Mouse (Mus musculus): ENCODE results near the gene Usp47. TPM values are rescaled to one million over a fixed set of nuclear protein-coding genes. Genes with fewer than 3 reads are reported as not detected.

Gene Usp47
- 63.8 and 68.2 TPM in 2 replicates for polyA plus RNA-seq (2015; fragmentation: Nextera tagmentation; extraction: Ambion mirVana)

DNA sequence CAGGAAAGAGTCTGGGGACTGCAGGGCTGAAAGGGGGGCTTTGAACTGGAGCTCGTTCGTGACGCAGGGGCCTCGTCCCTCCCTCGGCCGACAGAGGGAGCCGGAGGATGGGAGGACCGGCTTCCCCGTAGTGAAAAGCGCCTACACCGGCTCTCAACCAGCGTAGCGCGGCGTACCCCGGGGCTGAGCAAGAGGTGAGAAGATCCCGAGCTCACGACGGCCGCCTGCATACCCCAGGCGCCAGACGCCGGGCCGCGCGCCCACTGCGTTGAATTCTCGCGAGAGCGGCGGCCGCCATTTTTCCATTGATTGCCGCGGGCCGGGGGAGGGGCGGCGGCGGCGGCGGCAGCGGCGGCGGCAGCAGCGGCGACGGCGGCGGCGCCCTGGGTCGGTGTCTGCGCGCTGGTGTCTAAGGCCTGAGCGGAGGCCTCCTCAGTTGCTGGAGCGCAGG, at the start of gene Usp47:
Usp47 (plus strand) TSS at position 355 of the 451 bp plus-strand sequence.
- H3K9ac ChIP-seq (ENCODE audit: low read length) = peak within 1 kb of the TSS; percentile 99
- peak within 1 kb of the TSS; percentile 98 for H3K27ac ChIP-seq (ENCODE audit: low read length)
- WGBS = under 1% methylated on average over 52 of the region's 54 CpGs
- peak; percentile 92 for ATAC-seq (ENCODE audit: insufficient read depth, low FRiP score)
- H3K4me2 ChIP-seq (ENCODE audit: low read depth, low read length) = peak within 1 kb of the TSS; percentile 91
- no peaks in the 10 kb centered on the region for H3K9me3 ChIP-seq (replicated peaks; ENCODE audit: control insufficient read depth, low read length)
- H3K27me3 ChIP-seq (ENCODE audit: control insufficient read depth, insufficient read depth, low read length) = no peaks in the 10 kb centered on the region
- H3K36me3 ChIP-seq (ENCODE audit: control insufficient read depth, insufficient read depth, low read length) = no peaks in the 10 kb centered on the region
- peaks cover 21% of the 10 kb centered on the region for H3K4me1 ChIP-seq (ENCODE audit: control insufficient read depth, insufficient read depth, low read length)
- peak within 1 kb of the TSS; percentile 92 for H3K4me3 ChIP-seq (replicated peaks; ENCODE audit: low read length)

DNA sequence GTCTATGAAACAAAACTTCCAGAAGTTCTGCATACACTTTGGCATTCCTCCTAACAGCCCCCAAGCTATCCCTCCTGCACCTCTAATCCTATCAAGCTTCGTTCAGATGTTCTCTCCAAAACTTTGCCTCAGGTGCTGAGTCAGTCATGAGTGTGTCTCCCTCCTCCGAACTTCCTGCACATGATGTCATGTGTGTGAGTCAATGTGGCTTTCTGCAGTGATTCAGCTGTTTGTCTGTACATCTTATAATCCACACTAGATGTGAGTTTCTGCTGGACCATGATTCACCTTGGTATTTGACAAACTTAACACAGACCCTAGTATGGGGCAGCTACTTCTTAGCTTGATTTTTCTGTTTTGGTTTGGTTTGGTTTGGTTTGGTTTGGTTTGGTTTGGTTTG, 46.9 kb upstream of the Usp47 start:
- Histone ChIP-seq H3K9me3 (replicated peaks; ENCODE audit: control insufficient read depth, low read length) (no peaks in the 10 kb centered on the region), H3K9ac (ENCODE audit: low read length) (no peak overlapping the region), H3K4me1 (ENCODE audit: control insufficient read depth, insufficient read depth, low read length) (no peaks in the 10 kb centered on the region; the same call in 1 of the 2 replicates), H3K4me2 (ENCODE audit: low read depth, low read length) (no peak overlapping the region), H3K36me3 (ENCODE audit: control insufficient read depth, insufficient read depth, low read length) (no peaks in the 10 kb centered on the region), H3K27me3 (ENCODE audit: control insufficient read depth, insufficient read depth, low read length) (no peaks in the 10 kb centered on the region), H3K4me3 (replicated peaks; ENCODE audit: low read length) (no peak overlapping the region), H3K27ac (ENCODE audit: low read length) (no peak overlapping the region)
- ATAC-seq (ENCODE audit: insufficient read depth, low FRiP score) = no peak
- 59% methylated on average over 2 of the region's 2 CpGs for WGBS

DNA sequence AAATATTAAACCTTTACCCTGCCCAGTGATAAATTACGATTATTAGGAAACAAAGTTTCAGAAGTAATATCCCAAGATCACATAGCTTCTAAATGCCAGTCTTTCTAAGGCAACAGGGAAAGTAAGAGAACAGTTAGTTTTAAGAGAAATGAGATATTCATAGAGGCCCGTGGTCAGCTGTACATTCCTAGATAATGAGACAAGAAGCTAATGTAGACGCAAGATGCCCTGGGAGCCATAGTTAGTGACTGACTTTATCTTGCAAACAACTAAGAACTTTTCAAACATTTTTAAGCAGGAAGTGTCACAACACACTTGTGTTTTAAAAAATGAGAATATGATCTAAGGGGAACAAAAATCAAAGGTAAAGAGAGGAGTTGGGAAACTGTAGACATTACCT, 45.4 kb upstream of the Usp47 start:
- Histone ChIP-seq H3K9ac (ENCODE audit: low read length) (no peak overlapping the region), H3K36me3 (ENCODE audit: control insufficient read depth, insufficient read depth, low read length) (no peaks in the 10 kb centered on the region), H3K27me3 (ENCODE audit: control insufficient read depth, insufficient read depth, low read length) (no peaks in the 10 kb centered on the region), H3K27ac (ENCODE audit: low read length) (no peak overlapping the region), H3K4me1 (ENCODE audit: control insufficient read depth, insufficient read depth, low read length) (no peaks in the 10 kb centered on the region; the same call in 1 of the 2 replicates), H3K4me2 (ENCODE audit: low read depth, low read length) (no peak overlapping the region), H3K4me3 (replicated peaks; ENCODE audit: low read length) (no peak overlapping the region), H3K9me3 (replicated peaks; ENCODE audit: control insufficient read depth, low read length) (no peaks in the 10 kb centered on the region)
- WGBS = 61% methylated on average over 3 of the region's 3 CpGs
- no peak for ATAC-seq (ENCODE audit: insufficient read depth, low FRiP score)

DNA sequence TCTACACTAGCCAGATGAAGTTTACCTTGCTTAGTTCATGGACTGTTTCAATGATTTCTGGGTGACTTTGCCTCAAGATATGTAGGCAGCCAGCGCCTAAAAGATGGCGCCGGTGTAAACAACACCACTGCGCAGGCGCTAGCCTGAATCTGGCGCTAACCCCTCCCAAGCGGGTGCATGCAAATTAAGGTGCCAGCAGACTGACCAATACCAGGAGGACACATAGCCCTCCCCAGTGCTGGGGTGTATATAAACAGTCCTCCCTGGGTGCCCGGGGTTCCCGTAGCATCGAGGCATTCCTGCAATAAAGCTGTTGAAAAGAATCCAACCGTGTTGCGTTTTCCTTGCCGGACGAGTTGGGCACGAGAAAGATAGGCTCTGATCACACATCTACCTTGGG, 41.0 kb upstream of the Usp47 start:
- H3K36me3 ChIP-seq (ENCODE audit: control insufficient read depth, insufficient read depth, low read length) = no peaks in the 10 kb centered on the region
- H3K4me3 ChIP-seq (replicated peaks; ENCODE audit: low read length) = no peak overlapping the region
- no peak overlapping the region for H3K4me2 ChIP-seq (ENCODE audit: low read depth, low read length)
- no peaks in the 10 kb centered on the region for H3K9me3 ChIP-seq (replicated peaks; ENCODE audit: control insufficient read depth, low read length)
- no peaks in the 10 kb centered on the region for H3K27me3 ChIP-seq (ENCODE audit: control insufficient read depth, insufficient read depth, low read length)
- H3K4me1 ChIP-seq (ENCODE audit: control insufficient read depth, insufficient read depth, low read length) = no peaks in the 10 kb centered on the region; the same call in 1 of the 2 replicates
- no peak for ATAC-seq (ENCODE audit: insufficient read depth, low FRiP score)
- H3K9ac ChIP-seq (ENCODE audit: low read length) = no peak overlapping the region
- no peak overlapping the region for H3K27ac ChIP-seq (ENCODE audit: low read length)
- 94% methylated on average over 15 of the region's 15 CpGs for WGBS

DNA sequence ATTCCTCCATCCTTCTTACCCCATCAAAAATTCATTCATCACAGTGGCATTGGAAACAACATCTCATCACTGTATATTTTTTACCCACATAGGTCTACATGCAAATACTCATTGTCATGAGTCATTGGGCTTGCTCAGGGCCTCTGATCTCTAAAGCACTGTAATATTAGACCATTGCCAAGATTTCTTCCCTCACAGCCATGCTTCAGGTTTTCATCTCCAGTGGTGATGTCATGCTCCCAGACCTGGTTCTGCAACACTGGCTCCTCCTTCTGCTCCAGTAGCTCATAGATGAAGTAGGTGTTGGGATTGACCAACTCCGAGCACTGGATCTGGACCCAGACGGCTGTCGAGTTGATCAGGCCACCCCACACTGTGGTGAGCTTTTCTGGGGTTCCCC, 38.8 kb upstream of the Usp47 start:
- H3K27me3 ChIP-seq (ENCODE audit: control insufficient read depth, insufficient read depth, low read length) = no peaks in the 10 kb centered on the region
- WGBS = 93% methylated on average over 3 of the region's 3 CpGs
- H3K4me3 ChIP-seq (replicated peaks; ENCODE audit: low read length) = no peak overlapping the region
- H3K36me3 ChIP-seq (ENCODE audit: control insufficient read depth, insufficient read depth, low read length) = no peaks in the 10 kb centered on the region
- no peak overlapping the region for H3K27ac ChIP-seq (ENCODE audit: low read length)
- no peak overlapping the region for H3K4me2 ChIP-seq (ENCODE audit: low read depth, low read length)
- H3K9me3 ChIP-seq (replicated peaks; ENCODE audit: control insufficient read depth, low read length) = no peaks in the 10 kb centered on the region
- no peaks in the 10 kb centered on the region for H3K4me1 ChIP-seq (ENCODE audit: control insufficient read depth, insufficient read depth, low read length)
- H3K9ac ChIP-seq (ENCODE audit: low read length) = no peak overlapping the region
- no peak for ATAC-seq (ENCODE audit: insufficient read depth, low FRiP score)

DNA sequence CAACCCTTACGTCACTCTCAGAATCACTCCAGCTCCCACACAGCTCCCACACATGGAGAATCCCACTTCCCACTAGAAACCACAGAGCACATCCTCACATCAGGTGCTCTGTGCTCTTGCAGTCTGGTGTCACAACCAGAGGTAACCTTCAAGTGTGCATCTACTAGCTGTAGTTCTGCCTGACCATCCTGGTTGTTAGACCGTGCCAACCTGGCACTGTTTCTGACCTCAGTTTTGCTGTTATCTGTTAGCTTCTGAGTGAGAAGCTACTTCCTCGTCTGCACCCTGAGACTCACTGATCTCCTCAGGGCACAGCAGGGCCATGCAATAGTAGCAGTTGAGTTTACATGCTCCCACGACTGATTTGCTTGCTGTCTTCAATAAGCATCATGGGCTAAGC, 38.0 kb upstream of the Usp47 start:
- WGBS = 77% methylated on average over 4 of the region's 4 CpGs
- Histone ChIP-seq H3K27ac (ENCODE audit: low read length) (no peak overlapping the region), H3K27me3 (ENCODE audit: control insufficient read depth, insufficient read depth, low read length) (no peaks in the 10 kb centered on the region), H3K9ac (ENCODE audit: low read length) (no peak overlapping the region), H3K4me1 (ENCODE audit: control insufficient read depth, insufficient read depth, low read length) (no peaks in the 10 kb centered on the region), H3K4me3 (replicated peaks; ENCODE audit: low read length) (no peak overlapping the region), H3K9me3 (replicated peaks; ENCODE audit: control insufficient read depth, low read length) (no peaks in the 10 kb centered on the region), H3K36me3 (ENCODE audit: control insufficient read depth, insufficient read depth, low read length) (no peaks in the 10 kb centered on the region), H3K4me2 (ENCODE audit: low read depth, low read length) (no peak overlapping the region)
- no peak for ATAC-seq (ENCODE audit: insufficient read depth, low FRiP score)

DNA sequence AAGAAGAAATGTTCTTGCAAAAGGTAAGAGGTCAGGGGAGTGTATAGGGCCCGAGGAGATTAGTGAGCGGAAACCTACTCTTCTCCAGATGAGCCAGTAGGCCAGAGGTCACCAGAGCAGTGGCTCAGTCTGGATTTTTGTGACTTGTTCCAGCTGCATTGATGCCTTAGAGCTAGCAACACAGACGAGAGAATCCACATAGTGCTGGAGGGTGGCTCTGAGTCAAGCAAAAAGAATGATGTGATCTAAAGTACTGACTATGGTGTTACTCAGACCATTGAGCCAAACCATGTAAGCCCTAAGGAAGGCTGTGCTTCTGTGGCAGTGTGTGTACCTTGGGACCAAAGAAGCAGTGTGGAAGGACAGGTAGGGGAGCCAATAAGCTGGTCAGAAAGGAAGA, 36.4 kb upstream of the Usp47 start:
- no peak overlapping the region for H3K4me3 ChIP-seq (replicated peaks; ENCODE audit: low read length)
- no peaks in the 10 kb centered on the region for H3K27me3 ChIP-seq (ENCODE audit: control insufficient read depth, insufficient read depth, low read length)
- H3K36me3 ChIP-seq (ENCODE audit: control insufficient read depth, insufficient read depth, low read length) = no peaks in the 10 kb centered on the region
- no peaks in the 10 kb centered on the region for H3K4me1 ChIP-seq (ENCODE audit: control insufficient read depth, insufficient read depth, low read length)
- no peak overlapping the region for H3K9ac ChIP-seq (ENCODE audit: low read length)
- no peak overlapping the region for H3K4me2 ChIP-seq (ENCODE audit: low read depth, low read length)
- 66% methylated on average over 3 of the region's 3 CpGs for WGBS
- no peak overlapping the region for H3K27ac ChIP-seq (ENCODE audit: low read length)
- H3K9me3 ChIP-seq (replicated peaks; ENCODE audit: control insufficient read depth, low read length) = no peaks in the 10 kb centered on the region
- no peak for ATAC-seq (ENCODE audit: insufficient read depth, low FRiP score)

DNA sequence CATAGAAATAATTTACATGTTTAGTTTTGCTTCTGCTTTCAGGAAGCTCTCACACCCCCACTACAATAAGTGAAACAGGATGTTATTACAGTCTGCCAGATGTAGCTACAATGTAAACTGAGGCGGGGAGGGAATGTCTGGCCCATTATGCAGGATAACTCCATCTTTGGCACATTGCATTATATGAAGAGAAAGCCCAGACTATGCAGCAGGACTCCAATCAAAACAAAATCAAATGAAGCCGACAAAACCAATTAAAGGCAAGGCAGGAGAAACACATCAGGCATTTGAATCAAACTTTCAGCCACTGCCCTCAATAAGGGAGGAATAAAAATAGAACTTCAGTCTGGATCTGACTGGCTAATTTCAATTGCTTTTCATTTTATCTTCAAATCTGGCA, 25.9 kb upstream of the Usp47 start:
- 38% methylated on average over 2 of the region's 2 CpGs for WGBS
- no peak for ATAC-seq (ENCODE audit: insufficient read depth, low FRiP score)
- H3K9me3 ChIP-seq (replicated peaks; ENCODE audit: control insufficient read depth, low read length) = 0 out of 2 replicates have a peak, but pooled peaks cover 5% of the 10 kb centered on the region
- no peak overlapping the region for H3K4me2 ChIP-seq (ENCODE audit: low read depth, low read length)
- H3K27me3 ChIP-seq (ENCODE audit: control insufficient read depth, insufficient read depth, low read length) = no peaks in the 10 kb centered on the region
- H3K9ac ChIP-seq (ENCODE audit: low read length) = no peak overlapping the region
- H3K36me3 ChIP-seq (ENCODE audit: control insufficient read depth, insufficient read depth, low read length) = no peaks in the 10 kb centered on the region
- H3K4me3 ChIP-seq (replicated peaks; ENCODE audit: low read length) = no peak overlapping the region
- no peaks in the 10 kb centered on the region for H3K4me1 ChIP-seq (ENCODE audit: control insufficient read depth, insufficient read depth, low read length)
- H3K27ac ChIP-seq (ENCODE audit: low read length) = peak overlapping the region; percentile 8; the same call in 1 of the 2 replicates

DNA sequence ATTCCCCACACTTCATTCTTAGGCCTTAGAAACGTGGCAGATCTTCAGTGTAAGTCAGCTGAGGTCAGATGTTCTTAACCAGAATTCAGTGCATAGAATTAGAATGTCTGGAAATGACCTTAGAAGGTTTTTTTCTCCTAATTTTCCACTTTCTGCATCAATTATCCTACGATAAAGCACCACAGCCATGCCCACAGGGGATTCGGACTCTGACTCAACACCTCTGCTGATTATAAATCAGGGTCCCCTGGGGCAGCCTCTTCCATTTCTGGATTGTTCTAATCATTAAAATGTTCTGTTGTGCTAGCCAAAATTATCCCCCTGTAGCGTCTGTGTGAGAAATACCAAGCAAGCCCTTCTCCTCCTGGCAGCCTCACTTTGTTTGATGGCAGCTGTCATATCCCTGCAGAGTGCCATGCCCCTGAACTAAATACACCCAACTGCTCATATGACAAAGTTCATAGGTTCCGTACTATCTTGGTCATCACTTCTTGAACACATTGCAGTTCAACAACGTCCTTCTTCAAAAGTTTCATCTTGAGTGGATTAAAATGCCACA, 24.8 kb upstream of the Usp47 start:
- H3K36me3 ChIP-seq (ENCODE audit: control insufficient read depth, insufficient read depth, low read length) = no peaks in the 10 kb centered on the region
- H3K9ac ChIP-seq (ENCODE audit: low read length) = no peak overlapping the region
- ATAC-seq (ENCODE audit: insufficient read depth, low FRiP score) = no peak
- no peak overlapping the region for H3K27ac ChIP-seq (ENCODE audit: low read length)
- H3K4me3 ChIP-seq (replicated peaks; ENCODE audit: low read length) = no peak overlapping the region
- WGBS = 72% methylated on average over 6 of the region's 6 CpGs
- 0 out of 2 replicates have a peak, but pooled peaks cover 5% of the 10 kb centered on the region for H3K9me3 ChIP-seq (replicated peaks; ENCODE audit: control insufficient read depth, low read length)
- H3K4me2 ChIP-seq (ENCODE audit: low read depth, low read length) = no peak overlapping the region
- H3K4me1 ChIP-seq (ENCODE audit: control insufficient read depth, insufficient read depth, low read length) = no peaks in the 10 kb centered on the region
- H3K27me3 ChIP-seq (ENCODE audit: control insufficient read depth, insufficient read depth, low read length) = no peaks in the 10 kb centered on the region

All from stomach, embryonic 16.5 days (tissue).